Comparison of ENCODE assay signal across 7 mouse cellular contexts in the genomic region with DNA sequence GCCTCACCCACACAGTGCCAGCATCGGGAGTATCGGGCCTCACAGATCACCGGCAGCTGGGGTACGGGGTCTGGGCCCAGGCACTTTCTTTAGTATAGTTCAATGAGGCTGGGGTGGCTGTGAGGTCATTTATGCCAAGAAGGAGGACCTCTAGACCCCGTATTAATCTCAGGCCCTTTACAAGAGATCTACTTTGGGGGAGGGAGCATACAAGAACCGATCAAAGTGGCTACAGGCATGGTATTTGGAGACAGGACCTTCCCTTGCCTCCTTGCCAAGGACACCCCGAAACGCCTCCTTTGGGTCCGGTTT. TPM values are rescaled to one million over a fixed set of nuclear protein-coding genes. Genes with fewer than 3 reads are reported as not detected.
DNase-seq lines count a peak whose midpoint lies in the region; ATAC-seq lines count a peak whose summit lies in the region.

No protein-coding gene starts in this region.

- peak overlapping the region; percentile 100 for H3K27ac ChIP-seq in forebrain, embryonic 11.5 days (ENCODE audit: low read depth, low read length)
- peak overlapping the region; percentile 100 for H3K27ac ChIP-seq in limb, embryonic 10.5 days
- peak overlapping the region; percentile 100 for H3K27ac ChIP-seq in neural tube, embryonic 15.5 days (replicated peaks)

- H3K36me3 ChIP-seq in megakaryocyte, embryonic 14.5 days (replicated peaks; ENCODE audit: low read length) = no peaks in the 10 kb centered on the region
- H3K36me3 ChIP-seq in forebrain, embryonic 11.5 days (ENCODE audit: control insufficient read depth, insufficient read depth, low read length) = no peaks in the 10 kb centered on the region
- no peaks in the 10 kb centered on the region for H3K36me3 ChIP-seq in limb, embryonic 10.5 days
- no peaks in the 10 kb centered on the region for H3K36me3 ChIP-seq in neural tube, embryonic 15.5 days

- no peak for DNase-seq in forebrain, embryonic 11.5 days (ENCODE audit: low spot score)
- no peak for DNase-seq in limb, embryonic 10.5 days (ENCODE audit: low spot score)
- no peak for DNase-seq in urinary bladder, adult 2 months (ENCODE audit: low spot score)
- DNase-seq in spleen, postnatal 10 days (ENCODE audit: low spot score in 2 of 2) = no peak

- under 1% methylated on average over 9 of the region's 9 CpGs for WGBS in forebrain, embryonic 11.5 days
- 0% methylated on average over 9 of the region's 9 CpGs for WGBS in limb, embryonic 10.5 days
- WGBS in neural tube, embryonic 15.5 days = 0% methylated on average over 9 of the region's 9 CpGs

- peak overlapping the region; percentile 96 for H3K4me2 ChIP-seq in forebrain, embryonic 11.5 days (ENCODE audit: low read depth, low read length, severe bottlenecking)
- peak overlapping the region; percentile 85 for H3K4me2 ChIP-seq in neural tube, embryonic 15.5 days

- peak overlapping the region; percentile 100 for H3K9ac ChIP-seq in forebrain, embryonic 11.5 days (ENCODE audit: low read length)
- H3K9ac ChIP-seq in neural tube, embryonic 15.5 days (replicated peaks) = peak overlapping the region; percentile 78

- H3K4me3 ChIP-seq in megakaryocyte, embryonic 14.5 days (replicated peaks) = peak overlapping the region; percentile 90
- peak overlapping the region; percentile 87 for H3K4me3 ChIP-seq in forebrain, embryonic 11.5 days (ENCODE audit: low read depth, low read length)
- peak overlapping the region; percentile 68 for H3K4me3 ChIP-seq in limb, embryonic 10.5 days
- H3K4me3 ChIP-seq in neural tube, embryonic 15.5 days (replicated peaks) = peak overlapping the region; percentile 92

- H3K9me3 ChIP-seq in megakaryocyte, embryonic 14.5 days = peaks cover 14% of the 10 kb centered on the region
- no peaks in the 10 kb centered on the region for H3K9me3 ChIP-seq in forebrain, embryonic 11.5 days (ENCODE audit: control insufficient read depth, low read length)
- no peaks in the 10 kb centered on the region for H3K9me3 ChIP-seq in limb, embryonic 10.5 days (replicated peaks)
- no peaks in the 10 kb centered on the region for H3K9me3 ChIP-seq in neural tube, embryonic 15.5 days (replicated peaks)

- H3K27me3 ChIP-seq in megakaryocyte, embryonic 14.5 days (replicated peaks) = peaks cover 94% of the 10 kb centered on the region
- no peaks in the 10 kb centered on the region for H3K27me3 ChIP-seq in forebrain, embryonic 11.5 days (ENCODE audit: control insufficient read depth, insufficient read depth, low read length)
- H3K27me3 ChIP-seq in limb, embryonic 10.5 days (ENCODE audit: low read depth, poor library complexity, severe bottlenecking) = no peaks in the 10 kb centered on the region
- H3K27me3 ChIP-seq in neural tube, embryonic 15.5 days (replicated peaks) = no peaks in the 10 kb centered on the region

- H3K4me1 ChIP-seq in megakaryocyte, embryonic 14.5 days = peaks cover 65% of the 10 kb centered on the region
- H3K4me1 ChIP-seq in forebrain, embryonic 11.5 days (replicated peaks; ENCODE audit: control insufficient read depth, insufficient read depth, low read length) = peaks cover 18% of the 10 kb centered on the region
- peaks cover 41% of the 10 kb centered on the region for H3K4me1 ChIP-seq in limb, embryonic 10.5 days
- H3K4me1 ChIP-seq in neural tube, embryonic 15.5 days = peaks cover 44% of the 10 kb centered on the region

- ATAC-seq in megakaryocyte, adult 5-6 weeks (ENCODE audit: poor library complexity, severe bottlenecking) = no peak
- no peak for ATAC-seq in forebrain, embryonic 11.5 days (replicated peaks; ENCODE audit: low FRiP score)
- no peak for ATAC-seq in neural tube, embryonic 15.5 days (ENCODE audit: low FRiP score)

RNA-seq across cellular contexts. Expression of a gene that starts 4.5 kb away (rescaled TPM):
- 32.1 and 36.1 TPM in 2 replicates for polyA plus RNA-seq in megakaryocyte, embryonic 14.5 days (2012; ENCODE audit: insufficient read depth, low replicate concordance)
- total RNA-seq in megakaryocyte, adult 5-6 weeks (2015) = 28.2 and 38.6 TPM in 2 replicates
- total RNA-seq in megakaryocyte, adult 5-6 weeks (2017) = 20.0 and 20.4 TPM in 2 replicates
- 55.2 and 55.7 TPM in 2 replicates for polyA plus RNA-seq in forebrain, embryonic 11.5 days (2014; fragmentation: Nextera tagmentation; extraction: Ambion mirVana)
- 24.7 and 39.0 TPM in 2 replicates for polyA plus RNA-seq in limb, embryonic 10.5 days (2016; fragmentation: Nextera tagmentation; extraction: Ambion mirVana)
- polyA plus RNA-seq in neural tube, embryonic 15.5 days (2015; fragmentation: Nextera tagmentation; extraction: Ambion mirVana) = 22.5 and 26.0 TPM in 2 replicates
- 21.4 and 49.1 TPM in 2 replicates for polyA plus RNA-seq in urinary bladder, adult 2 months (2012; rRNA removed)
